Mouse (Mus musculus) lung, adult 2 months (tissue): ENCODE measurements around the gene Rasgrp2.

Source experiments
- CTCF ChIP-seq: fragments of 200-500 bp; IDR thresholded peaks from 2 replicates; pipeline ENCODE4 v1.5.1; 2011; ENCODE audit warnings: mild to moderate bottlenecking, low read length, control low read depth; ENCODE audit not compliant: insufficient read depth
- POLR2A ChIP-seq: fragments of 200-500 bp; IDR thresholded peaks from 2 replicates; pipeline ENCODE4 v1.6.1; 2011; ENCODE audit warnings: low read depth, mild to moderate bottlenecking, control low read depth, low read length, borderline replicate concordance; ENCODE audit errors: extremely low read depth

GRCm38 (mm10) chr19:6385821-6386220 lies 13.3 kb upstream of the Rasgrp2 start:
- TF ChIP-seq CTCF (no peak), POLR2A (no peak)
